ENCODE assay signal across 14 mouse cellular contexts in genomic region chr6:66999800-67000199, GRCm38 (mm10).
"Had no signal": no experiment of that assay in that cellular context is flagged by ENCODE, and none has a peak within 500 bp of the region (broad histone marks: within the 10 kb centered on the region; RNA-seq: fewer than 3 reads in every experiment).

No protein-coding gene starts in this region.

- H3K9ac ChIP-seq: limb, embryonic 13.5 days; lung, embryonic 14.5 days; midbrain, embryonic 15.5 days; neural tube, embryonic 12.5 days had no signal

- H3K27me3 ChIP-seq: limb, embryonic 13.5 days; megakaryocyte, embryonic 14.5 days; midbrain, embryonic 15.5 days; neural tube, embryonic 12.5 days had no signal

- DNase-seq: left cerebral cortex, postnatal 4 days; lung, embryonic 14.5 days; lung, postnatal 10 days; lung, postnatal 4 days; retina, postnatal 1 day; right cerebral cortex, postnatal 4 days; thymus, postnatal 36 days had no signal

- ATAC-seq: intestine, embryonic 16.5 days; midbrain, embryonic 15.5 days had no signal

- H3K4me1 ChIP-seq: limb, embryonic 13.5 days; midbrain, embryonic 15.5 days; neural tube, embryonic 12.5 days had no signal

- H3K9me3 ChIP-seq: limb, embryonic 13.5 days; megakaryocyte, embryonic 14.5 days; midbrain, embryonic 15.5 days; neural tube, embryonic 12.5 days had no signal

- H3K36me3 ChIP-seq: limb, embryonic 13.5 days; midbrain, embryonic 15.5 days; neural tube, embryonic 12.5 days had no signal

- H3K4me2 ChIP-seq: limb, embryonic 13.5 days; liver, embryonic 11.5 days; lung, embryonic 14.5 days; midbrain, embryonic 11.5 days; midbrain, embryonic 15.5 days; neural tube, embryonic 12.5 days had no signal

- H3K4me3 ChIP-seq: limb, embryonic 13.5 days; megakaryocyte, embryonic 14.5 days; midbrain, embryonic 15.5 days; neural tube, embryonic 12.5 days had no signal

- H3K27ac ChIP-seq: limb, embryonic 13.5 days; midbrain, embryonic 15.5 days; neural tube, embryonic 12.5 days had no signal
